Mouse (Mus musculus) leukemia stem cell, adult 10-12 weeks (primary cell): ENCODE measurements around the gene Tpm1. TPM values are rescaled to one million over a fixed set of nuclear protein-coding genes. Genes with fewer than 3 reads are reported as not detected.

Experiments
- polyA plus RNA-seq: library from polyadenylated mRNA; stranded (reverse); fragments of >175 nt; gene quantifications from 2 replicates; pipeline ENCODE4 v1.2.3, GENCODE M21; 2012; ENCODE audit warnings: low replicate concordance

The Tpm1 gene
- 53.5 and 82.5 TPM in 2 replicates for polyA plus RNA-seq

GRCm38 (mm10) chr9:67049086-67049824 is at the start of gene Tpm1:
Tpm1 (minus strand) TSS chr9:67049406.

GRCm38 (mm10) chr9:66975239-66975645 is 74.0 kb downstream of the Tpm1 start, which contains the start of gene Lactb:
Lactb (minus strand) TSS chr9:66975484.

Other genes with a start within 250 kb of the Tpm1 start
- gene Aph1c, start 214.7 kb downstream of the Tpm1 start, polyA plus RNA-seq: 0.07 and 0.09 TPM in 2 replicates
- gene Rab8b, start 129.7 kb downstream of the Tpm1 start, polyA plus RNA-seq: 1.2 and 9.5 TPM in 2 replicates
- gene Rps27l, start 103.3 kb downstream of the Tpm1 start, polyA plus RNA-seq: 17.5 and 78.8 TPM in 2 replicates
- 9.3 and 22.1 TPM in 2 replicates for gene Lactb, start 73.9 kb downstream of the Tpm1 start, polyA plus RNA-seq